ENCODE assay signal across 16 mouse cellular contexts in the genomic region with DNA sequence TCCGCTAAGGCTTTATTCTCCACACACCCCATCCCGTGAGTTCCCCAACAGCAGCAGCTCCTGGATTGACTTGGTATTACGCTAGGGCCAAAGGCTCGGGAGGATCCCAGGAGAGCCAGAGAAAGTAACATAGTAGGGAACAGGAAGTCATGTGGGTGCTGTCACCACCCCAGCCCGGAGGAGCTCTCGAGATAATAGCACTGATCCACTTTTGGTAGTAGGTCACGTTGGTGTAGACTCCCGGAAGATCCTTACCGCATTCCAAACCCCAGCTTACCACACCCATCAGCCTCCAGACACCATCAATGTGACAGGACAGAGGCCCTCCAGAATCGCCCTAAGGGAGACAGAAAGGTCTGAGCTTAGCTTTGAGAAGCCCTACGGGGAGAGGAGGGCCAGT. TPM values are rescaled to one million over a fixed set of nuclear protein-coding genes. Genes with fewer than 3 reads are reported as not detected.
DNase-seq lines count a peak whose midpoint lies in the region; ATAC-seq and TF ChIP-seq lines count a peak whose summit lies in the region.
"Had no signal": no experiment of that assay in that cellular context is flagged by ENCODE, and none has a peak within 500 bp of the region (broad histone marks: within the 10 kb centered on the region; RNA-seq: fewer than 3 reads in every experiment).

No protein-coding gene starts in this region.

- no peak overlapping the region for H3K4me3 ChIP-seq in liver, postnatal 0 days (ENCODE audit: low read depth, low read length)
- H3K4me3 ChIP-seq in heart, adult 2 months: peak overlapping the region; percentile 6; the same call in 1 of the 2 replicates
- no peak overlapping the region for H3K4me3 ChIP-seq in layer of hippocampus, adult 2 months
- H3K4me3 ChIP-seq: embryonic facial prominence, embryonic 12.5 days had no signal

- H3K4me1 ChIP-seq in liver, postnatal 0 days (ENCODE audit: insufficient read depth): peaks cover 14% of the 10 kb centered on the region; the same call in 1 of the 2 replicates
- H3K4me1 ChIP-seq in heart, adult 2 months (ENCODE audit: control insufficient read depth, insufficient read depth, low read length): peaks cover 3% of the 10 kb centered on the region; the same call in 1 of the 2 replicates
- H3K4me1 ChIP-seq: embryonic facial prominence, embryonic 12.5 days had no signal

- no peaks in the 10 kb centered on the region for H3K36me3 ChIP-seq in liver, postnatal 0 days (replicated peaks; ENCODE audit: insufficient read depth, low read length)
- H3K36me3 ChIP-seq in heart, adult 2 months (ENCODE audit: control insufficient read depth, insufficient read depth, low read length): no peaks in the 10 kb centered on the region
- H3K36me3 ChIP-seq: embryonic facial prominence, embryonic 12.5 days; G1E had no signal

- H3K9ac ChIP-seq in liver, postnatal 0 days (replicated peaks): no peak overlapping the region
- H3K9ac ChIP-seq in heart, adult 2 months (ENCODE audit: low read depth, low read length): no peak overlapping the region
- H3K9ac ChIP-seq: embryonic facial prominence, embryonic 12.5 days; lung, embryonic 14.5 days had no signal

- no peaks in the 10 kb centered on the region for H3K9me3 ChIP-seq in liver, postnatal 0 days (ENCODE audit: low read length)
- H3K9me3 ChIP-seq: embryonic facial prominence, embryonic 12.5 days; G1E had no signal

- H3K4me2 ChIP-seq in liver, postnatal 0 days (ENCODE audit: low read depth, low read length): no peak overlapping the region
- H3K4me2 ChIP-seq: embryonic facial prominence, embryonic 12.5 days; lung, embryonic 14.5 days had no signal

- H3K79me2 ChIP-seq in heart, adult 2 months (replicated peaks; ENCODE audit: control insufficient read depth, insufficient read depth, low read length): no peaks in the 10 kb centered on the region

- no peak for TF ChIP-seq EP300 in liver, postnatal 0 days (IDR thresholded peaks at IDR 0.05; ENCODE audit: low read depth)
- no peak for TF ChIP-seq EP300 in heart, adult 2 months (IDR thresholded peaks at IDR 0.05; ENCODE audit: insufficient read depth, low read depth, low read length)

- intact Hi-C loops in heart, adult 2 months (cut with DNase I): no loop called here
- intact Hi-C loops in heart, postnatal 36 days (cut with DNase I): no loop called here

- ATAC-seq in liver, postnatal 0 days: no peak

- no peaks in the 10 kb centered on the region for H3K27me3 ChIP-seq in liver, postnatal 0 days (ENCODE audit: insufficient read depth, low read length)
- no peaks in the 10 kb centered on the region for H3K27me3 ChIP-seq in heart, adult 2 months (ENCODE audit: control insufficient read depth, insufficient read depth, low read length)
- H3K27me3 ChIP-seq: embryonic facial prominence, embryonic 12.5 days had no signal

- TF ChIP-seq POLR2A in heart, adult 2 months (IDR thresholded peaks at IDR 0.05; ENCODE audit: insufficient read depth, low read depth, low read length): no peak

- H3K27ac ChIP-seq in liver, postnatal 0 days (ENCODE audit: low read depth): no peak overlapping the region
- peak overlapping the region; percentile 47; the same call in 1 of the 2 replicates for H3K27ac ChIP-seq in heart, adult 2 months
- H3K27ac ChIP-seq in layer of hippocampus, adult 2 months: no peak overlapping the region
- H3K27ac ChIP-seq: embryonic facial prominence, embryonic 12.5 days had no signal

- WGBS in liver, postnatal 0 days (ENCODE audit: insufficient replicate concordance): 54% methylated on average over 11 of the region's 11 CpGs
- 11% methylated on average over 11 of the region's 11 CpGs for WGBS in heart, adult 2 months

- peak; percentile 35 for DNase-seq in liver
- DNase-seq in liver, postnatal 0 days: no peak
- DNase-seq in heart, adult 2 months: peak; percentile 52 to 66
- DNase-seq in heart, postnatal 36 days: peak; percentile 23 to 31
- peak; percentile 48 for DNase-seq in retina, postnatal 1 day
- DNase-seq in embryo, embryonic 10.5 days (ENCODE audit: low spot score): no peak
- no peak for DNase-seq in layer of hippocampus, adult 2 months (ENCODE audit: low spot score in 2 of 2)
- DNase-seq in thymus, postnatal 25 days: no peak
- DNase-seq: adrenal gland, postnatal 10 days; cerebellum, adult 2 months; layer of hippocampus, postnatal 36 days; lung, embryonic 14.5 days; spleen, adult 18-20 months; thymus, adult 2 months had no signal

- TF ChIP-seq CTCF in liver, postnatal 0 days (IDR thresholded peaks at IDR 0.05; ENCODE audit: low read depth): no peak
- no peak for TF ChIP-seq CTCF in heart, adult 2 months (IDR thresholded peaks at IDR 0.05)
- TF ChIP-seq CTCF in layer of hippocampus, adult 2 months (conservative IDR thresholded peaks at IDR 0.05): no peak

RNA-seq across cellular contexts. Expression of a gene that starts 8.5 kb away (rescaled TPM):
- polyA plus RNA-seq in liver, postnatal 0 days (2015; fragmentation: Nextera tagmentation; extraction: Ambion mirVana): not detected in 2 replicates
- total RNA-seq in heart, adult 2 months (2021): not detected
- not detected in 2 replicates for polyA plus RNA-seq in heart, adult 2 months (2012; rRNA removed)
- total RNA-seq in heart, postnatal 36 days (2021): not detected
- total RNA-seq in layer of hippocampus, adult 2 months (2021): not detected
- total RNA-seq: adrenal gland, postnatal 10 days; G1E; layer of hippocampus, postnatal 36 days had no signal
- polyA plus RNA-seq: cerebellum, adult 2 months; embryonic facial prominence, embryonic 12.5 days; G1E; thymus, adult 2 months had no signal

RNA-seq across cellular contexts. Expression of a gene that starts 22.8 kb away (rescaled TPM):
- polyA plus RNA-seq in liver, postnatal 0 days (2015; fragmentation: Nextera tagmentation; extraction: Ambion mirVana): 10.2 and 11.4 TPM in 2 replicates
- total RNA-seq in heart, adult 2 months (2021): 10 to 100 TPM; 19.5 to 22.2 TPM
- polyA plus RNA-seq in heart, adult 2 months (2012; rRNA removed): 13.5 and 19.3 TPM in 2 replicates
- total RNA-seq in heart, postnatal 36 days (2021): 10 to 100 TPM; 23.0 to 32.4 TPM
- total RNA-seq in layer of hippocampus, adult 2 months (2021): 10 to 100 TPM; 19.1 to 27.2 TPM

Comparison
In these comparisons a context has a peak if more than half of its experiments do, and no peak if none do; other contexts are left out.
1. DNase-seq: peak in liver (single experiment), heart, adult 2 months (2 of 2), heart, postnatal 36 days (2 of 2) and retina, postnatal 1 day (single experiment); none in liver, postnatal 0 days (single experiment), embryo, embryonic 10.5 days (single experiment), layer of hippocampus, adult 2 months (0 of 2) and thymus, postnatal 25 days (single experiment).